Mouse (Mus musculus) hindbrain, postnatal 0 days (tissue): ENCODE results near the gene Mfsd2a. TPM values are rescaled to one million over a fixed set of nuclear protein-coding genes. Genes with fewer than 3 reads are reported as not detected.

ENCODE experiments used
- ATAC-seq: fragments of 200-750 bp; cut with Nextera tagmentation; 2 replicates; pipeline ENCODE4 v1.8.0; 2017; ENCODE audit warnings: mild to moderate bottlenecking, moderate TSS enrichment, moderate library complexity
- DNase-seq: peaks from one replicate; pipeline ENCODE4 v3.0.0-alpha.2; 2015; ENCODE audit warnings: low spot score
- H3K27ac ChIP-seq: fragments of 300-500 bp; sonication (generic); 2 replicates; pipeline ENCODE4 v1.5.1; 2014; ENCODE audit warnings: mild to moderate bottlenecking
- H3K27me3 ChIP-seq: fragments of 300-500 bp; sonication (generic); 2 replicates; pipeline ENCODE4 v1.6.1; 2014; ENCODE audit warnings: low read length, mixed read lengths; ENCODE audit not compliant: insufficient read depth
- H3K36me3 ChIP-seq: fragments of 300-500 bp; sonication (generic); 2 replicates; pipeline ENCODE4 v1.6.1; 2014; ENCODE audit warnings: low read length, mixed read lengths; ENCODE audit not compliant: insufficient read depth
- H3K4me1 ChIP-seq: fragments of 300-500 bp; sonication (generic); 2 replicates; pipeline ENCODE4 v1.6.1; 2014; ENCODE audit warnings: antibody characterized with exemption, low read length, mixed read lengths; ENCODE audit not compliant: insufficient read depth
- H3K4me2 ChIP-seq: fragments of 300-500 bp; sonication (generic); 2 replicates; pipeline ENCODE4 v1.6.1; 2014; ENCODE audit warnings: low read depth, mild to moderate bottlenecking, low read length, moderate library complexity, mixed read lengths
- H3K4me3 ChIP-seq: fragments of 300-500 bp; sonication (generic); 2 replicates; pipeline ENCODE4 v1.5.1; 2014; ENCODE audit warnings: low read length
- H3K9ac ChIP-seq: fragments of 300-500 bp; sonication (generic); replicated peaks from 2 replicates; pipeline ENCODE4 v1.6.1; 2014; ENCODE audit warnings: mild to moderate bottlenecking, low read length, moderate library complexity, mixed read lengths
- H3K9me3 ChIP-seq: fragments of 300-500 bp; sonication (generic); 2 replicates; pipeline ENCODE4 v1.6.1; 2016; ENCODE audit warnings: low read length, mixed read lengths
- CTCF ChIP-seq: IDR thresholded peaks from 2 replicates; pipeline ENCODE4 v1.5.1; 2016; ENCODE audit warnings: antibody characterized with exemption, control low read depth, low read depth
- WGBS: fragments of 180-500 bp; shearing (Covaris S2); extraction: QIAGEN DNeasy Blood & Tissue Kit; methylation state at CpG from one replicate; pipeline ENCODE4 v1.1.7; 2014; 5-methylcytosine and 5-hydroxymethylcytosine counted together
- polyA plus RNA-seq: library from polyadenylated mRNA; unstranded; fragments of >200 nt; fragmentation: Nextera tagmentation; extraction: Ambion mirVana; gene quantifications from 2 replicates; pipeline ENCODE4 v1.2.1, GENCODE M21; 2015
- total RNA-seq: library from RNA; depleted of rRNA; stranded (reverse); fragments of >200 nt; gene quantifications from 2 replicates; pipeline ENCODE4 v1.2.3, GENCODE M21; 2014; rRNA removed

Gene Mfsd2a
- total and polyA plus RNA-seq, 2 experiments from 2014 or later = 34.9 to 68.0 TPM

DNA sequence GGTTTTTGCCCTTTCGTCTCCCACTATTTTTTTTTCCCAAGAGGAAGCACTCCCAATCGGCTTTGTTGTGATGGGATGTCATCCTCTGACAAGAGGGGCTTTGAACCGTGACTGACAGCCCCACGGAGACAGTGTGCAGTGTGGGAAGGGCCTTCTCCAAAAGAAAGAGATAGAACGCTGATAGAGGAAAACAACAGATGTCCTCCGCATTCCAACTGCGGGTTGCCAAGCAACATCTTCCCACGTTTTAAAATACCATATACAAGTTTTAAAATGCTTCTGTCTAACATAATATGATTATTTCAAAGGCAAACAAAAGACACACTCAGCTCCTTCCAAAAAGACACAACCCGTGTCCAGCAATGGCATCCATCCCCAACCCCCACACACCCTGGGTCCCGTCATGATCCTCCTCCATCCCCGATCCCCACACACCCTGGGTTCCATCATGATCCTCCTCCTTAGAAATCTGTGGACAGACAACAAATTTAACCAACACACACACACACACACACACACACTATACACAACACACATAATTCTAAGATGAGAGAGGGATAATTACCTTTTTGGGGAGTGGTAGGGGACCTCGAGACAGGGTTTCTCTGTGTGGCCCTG is 51.3 kb downstream of the Mfsd2a start:
- no peaks in the 10 kb centered on the region for H3K36me3 ChIP-seq
- peak; percentile 69 for ATAC-seq
- peak overlapping the region; percentile 41 for H3K4me2 ChIP-seq
- H3K27ac ChIP-seq = no peak overlapping the region
- no peaks in the 10 kb centered on the region for H3K9me3 ChIP-seq
- peak; percentile 21 for DNase-seq
- H3K27me3 ChIP-seq = no peaks in the 10 kb centered on the region
- H3K4me1 ChIP-seq = peaks cover 8% of the 10 kb centered on the region; the same call in 1 of the 2 replicates
- 0 out of 2 replicates have a peak overlapping the region, but pooled peaks have one; percentile 17 for H3K9ac ChIP-seq
- 9% methylated on average over 12 of the region's 12 CpGs for WGBS
- no peak overlapping the region for H3K4me3 ChIP-seq
- TF ChIP-seq CTCF = no peak

DNA sequence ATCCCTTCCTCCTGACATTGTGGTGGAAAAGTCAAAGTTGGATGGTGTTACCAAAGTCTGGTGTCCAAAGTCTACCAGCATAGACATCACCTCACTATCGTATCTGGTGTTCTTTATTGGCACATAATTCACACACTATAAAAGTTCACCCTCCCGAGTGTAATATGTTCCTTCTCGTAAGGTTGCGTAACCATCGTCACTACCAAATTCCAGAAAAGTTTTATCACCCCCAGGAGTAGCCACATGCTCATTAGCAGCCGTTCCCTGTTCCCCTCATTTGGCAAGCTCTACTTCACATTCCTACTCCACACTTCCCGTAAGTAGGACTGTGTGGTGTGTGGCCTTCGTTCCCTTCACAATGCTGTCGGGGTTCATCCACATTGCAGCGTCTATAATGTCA is 55.6 kb downstream of the Mfsd2a start:
- peaks cover 8% of the 10 kb centered on the region; the same call in 1 of the 2 replicates for H3K4me1 ChIP-seq
- WGBS = 82% methylated on average over 10 of the region's 10 CpGs
- H3K27me3 ChIP-seq = no peaks in the 10 kb centered on the region
- no peak overlapping the region for H3K4me2 ChIP-seq
- DNase-seq = no peak
- no peaks in the 10 kb centered on the region for H3K36me3 ChIP-seq
- H3K27ac ChIP-seq = no peak overlapping the region
- H3K9ac ChIP-seq = no peak overlapping the region
- no peak for ATAC-seq
- TF ChIP-seq CTCF = no peak
- no peak overlapping the region for H3K4me3 ChIP-seq
- H3K9me3 ChIP-seq = no peaks in the 10 kb centered on the region

DNA sequence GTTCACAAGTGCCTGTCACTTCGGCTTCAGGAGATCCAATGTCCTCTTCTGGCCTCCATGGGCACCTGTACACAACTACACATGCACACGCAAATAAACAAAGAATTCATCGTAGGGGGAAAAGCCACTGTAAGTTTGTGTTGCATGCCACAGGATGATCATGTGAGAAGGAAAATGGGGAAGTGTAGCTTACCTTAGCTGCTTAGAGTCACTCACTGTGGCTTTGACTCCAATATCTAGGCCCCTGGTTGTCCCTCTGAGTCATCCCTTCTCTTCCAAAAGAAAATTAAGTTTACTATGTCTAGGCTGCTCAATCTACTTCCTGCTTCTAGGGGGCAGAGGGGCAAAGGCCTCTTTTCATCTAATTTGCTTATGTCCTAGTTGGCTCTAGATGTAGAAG is 57.3 kb downstream of the Mfsd2a start:
- no peak for DNase-seq
- Histone ChIP-seq H3K27me3 (no peaks in the 10 kb centered on the region), H3K4me2 (no peak overlapping the region), H3K9me3 (no peaks in the 10 kb centered on the region), H3K4me1 (peaks cover under 1% of the 10 kb centered on the region; the same call in 1 of the 2 replicates), H3K9ac (no peak overlapping the region), H3K36me3 (no peaks in the 10 kb centered on the region), H3K27ac (no peak overlapping the region), H3K4me3 (no peak overlapping the region)
- WGBS = 90% methylated on average over 3 of the region's 3 CpGs
- ATAC-seq = no peak
- no peak for TF ChIP-seq CTCF

DNA sequence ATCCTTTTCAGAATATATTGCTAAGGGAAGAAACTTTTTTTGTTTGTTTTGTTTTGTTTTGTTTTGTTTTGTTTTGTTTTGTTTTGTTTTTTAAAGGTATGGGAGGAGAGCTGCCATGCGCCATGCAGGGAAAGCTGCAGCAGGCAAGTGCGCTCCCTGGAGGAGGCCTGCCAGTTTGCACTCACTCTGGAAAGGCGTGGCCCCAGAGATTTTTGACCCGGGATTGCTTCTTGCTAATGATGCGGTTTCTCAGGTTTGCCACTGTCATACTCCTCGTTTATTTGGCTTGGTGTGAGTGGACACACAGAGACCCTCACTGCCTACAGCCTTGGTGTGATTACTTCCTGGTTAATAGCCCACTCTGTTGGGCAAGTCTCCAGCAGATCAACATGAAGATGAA is 58.8 kb downstream of the Mfsd2a start:
- no peak for DNase-seq
- Histone ChIP-seq H3K27ac (no peak overlapping the region), H3K36me3 (no peaks in the 10 kb centered on the region), H3K4me3 (no peak overlapping the region), H3K9ac (no peak overlapping the region), H3K27me3 (no peaks in the 10 kb centered on the region), H3K4me1 (no peaks in the 10 kb centered on the region), H3K4me2 (no peak overlapping the region), H3K9me3 (no peaks in the 10 kb centered on the region)
- no peak for ATAC-seq
- 35% methylated on average over 6 of the region's 6 CpGs for WGBS
- TF ChIP-seq CTCF = peak; percentile 49

DNA sequence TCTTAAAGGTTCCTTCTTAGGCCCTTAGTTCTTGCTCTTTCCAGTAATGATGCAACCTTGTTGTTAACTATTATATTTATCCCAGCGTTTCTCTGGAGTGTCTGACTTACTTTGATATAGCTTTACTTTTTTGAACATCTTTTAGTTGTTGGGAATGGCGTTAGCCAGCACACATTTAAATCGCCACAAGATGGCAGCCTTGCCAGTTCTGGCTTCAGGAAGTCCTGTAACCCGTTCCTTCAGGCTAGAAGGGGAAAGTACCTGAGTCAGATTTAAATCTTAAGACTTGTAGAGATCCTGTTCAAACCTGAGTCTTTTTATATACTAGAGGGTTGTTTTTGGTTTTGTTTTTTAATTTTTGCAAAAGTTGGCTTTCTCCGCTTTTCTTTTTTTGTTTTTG is 62.7 kb downstream of the Mfsd2a start:
- H3K9ac ChIP-seq = no peak overlapping the region
- ATAC-seq (peak; percentile 70; the same call in 1 of the 2 replicates), DNase-seq (peak; percentile 88)
- no peaks in the 10 kb centered on the region for H3K36me3 ChIP-seq
- peak; percentile 81 for TF ChIP-seq CTCF
- no peaks in the 10 kb centered on the region for H3K9me3 ChIP-seq
- H3K4me3 ChIP-seq = no peak overlapping the region
- H3K27me3 ChIP-seq = no peaks in the 10 kb centered on the region
- H3K4me1 ChIP-seq = no peaks in the 10 kb centered on the region
- 17% methylated on average over 5 of the region's 5 CpGs for WGBS
- no peak overlapping the region for H3K4me2 ChIP-seq
- H3K27ac ChIP-seq = no peak overlapping the region

DNA sequence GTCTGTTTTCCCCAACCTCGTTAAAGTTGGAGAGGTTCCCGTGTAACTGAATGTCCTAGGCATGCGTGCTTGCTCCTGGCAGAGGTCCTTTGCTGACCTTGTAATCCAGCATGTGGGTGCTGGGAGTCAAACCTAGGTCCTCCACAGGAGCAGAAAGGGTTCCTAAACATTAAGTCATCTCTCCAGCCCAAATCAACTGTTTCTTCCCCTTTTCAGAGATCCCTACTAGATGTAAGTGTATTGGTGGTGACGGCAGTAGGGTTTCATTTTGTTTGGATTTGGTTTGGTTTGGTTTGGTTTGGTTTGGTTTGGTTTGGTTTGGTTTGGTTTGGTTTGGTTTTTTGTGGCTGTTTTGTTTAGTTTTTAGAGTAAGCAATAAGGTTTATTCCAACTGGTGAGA is 63.2 kb downstream of the Mfsd2a start:
- TF ChIP-seq CTCF = no peak
- no peak overlapping the region for H3K27ac ChIP-seq
- H3K27me3 ChIP-seq = no peaks in the 10 kb centered on the region
- DNase-seq (no peak), ATAC-seq (no peak)
- no peak overlapping the region for H3K4me3 ChIP-seq
- no peaks in the 10 kb centered on the region for H3K4me1 ChIP-seq
- H3K9me3 ChIP-seq = no peaks in the 10 kb centered on the region
- H3K4me2 ChIP-seq = no peak overlapping the region
- H3K36me3 ChIP-seq = no peaks in the 10 kb centered on the region
- WGBS = 91% methylated on average over 4 of the region's 4 CpGs
- no peak overlapping the region for H3K9ac ChIP-seq

Other genes starting within 250 kb of the Mfsd2a start
- gene Ppt1, start 124.9 kb downstream of the Mfsd2a start, total RNA-seq = 29.0 and 36.4 TPM in 2 replicates
- gene Ppt1, start 124.9 kb downstream of the Mfsd2a start, polyA plus RNA-seq = 88.5 and 89.7 TPM in 2 replicates
- gene Cap1, start 75.1 kb downstream of the Mfsd2a start, total RNA-seq = 133 and 141 TPM in 2 replicates
- 59.9 and 60.1 TPM in 2 replicates for gene Cap1, start 75.1 kb downstream of the Mfsd2a start, polyA plus RNA-seq
- gene Mycl, start 34.5 kb upstream of the Mfsd2a start, total RNA-seq = 67.5 and 79.4 TPM in 2 replicates
- gene Mycl, start 34.5 kb upstream of the Mfsd2a start, polyA plus RNA-seq = 34.3 and 34.8 TPM in 2 replicates
- gene Trit1, start 55.4 kb upstream of the Mfsd2a start, total RNA-seq = 11.1 and 18.5 TPM in 2 replicates
- 17.0 and 18.3 TPM in 2 replicates for gene Trit1, start 55.4 kb upstream of the Mfsd2a start, polyA plus RNA-seq
- gene Bmp8b, start 144.0 kb upstream of the Mfsd2a start, total RNA-seq = 0.42 and 0.47 TPM in 2 replicates
- 0.29 and 0.43 TPM in 2 replicates for gene Bmp8b, start 144.0 kb upstream of the Mfsd2a start, polyA plus RNA-seq
- 0.16 and 0.75 TPM in 2 replicates for gene Oxct2b, start 155.1 kb upstream of the Mfsd2a start, total RNA-seq
- gene Oxct2b, start 155.1 kb upstream of the Mfsd2a start, polyA plus RNA-seq = 0.60 and 0.93 TPM in 2 replicates
- gene Ppie, start 178.8 kb upstream of the Mfsd2a start, total RNA-seq = 22.0 and 39.5 TPM in 2 replicates
- gene Ppie, start 178.8 kb upstream of the Mfsd2a start, polyA plus RNA-seq = 44.4 and 49.7 TPM in 2 replicates
- 32.1 and 46.3 TPM in 2 replicates for gene Hpcal4, start 222.0 kb upstream of the Mfsd2a start, total RNA-seq
- 37.2 and 43.8 TPM in 2 replicates for gene Hpcal4, start 222.0 kb upstream of the Mfsd2a start, polyA plus RNA-seq
- gene Nt5c1a, start 240.3 kb upstream of the Mfsd2a start, total RNA-seq = 0.79 and 2.1 TPM in 2 replicates
- 0.39 and 0.53 TPM in 2 replicates for gene Nt5c1a, start 240.3 kb upstream of the Mfsd2a start, polyA plus RNA-seq